Mouse (Mus musculus) layer of hippocampus, postnatal 10 days (tissue): Measurements from ENCODE around the gene Ankrd36. TPM values are rescaled to one million over a fixed set of nuclear protein-coding genes. Genes with fewer than 3 reads are reported as not detected.
"Not testable (repeated sequence)": the region's sequence is repeated elsewhere in the genome, so short reads cannot be mapped to it uniquely, and the experiment has no call there.

Experiments
- DNase-seq, 2 experiments: peaks; one replicate each; pipeline ENCODE4 v3.0.0; 2021; ENCODE audit warnings: low spot score in 2 of 2
- total RNA-seq, 2 experiments: library from RNA; stranded (reverse); gene quantifications; 2 replicates each; pipeline ENCODE4 v1.2.3; 2021

Gene Ankrd36
- total RNA-seq, 2 experiments from 2014 or later: not detected

DNA sequence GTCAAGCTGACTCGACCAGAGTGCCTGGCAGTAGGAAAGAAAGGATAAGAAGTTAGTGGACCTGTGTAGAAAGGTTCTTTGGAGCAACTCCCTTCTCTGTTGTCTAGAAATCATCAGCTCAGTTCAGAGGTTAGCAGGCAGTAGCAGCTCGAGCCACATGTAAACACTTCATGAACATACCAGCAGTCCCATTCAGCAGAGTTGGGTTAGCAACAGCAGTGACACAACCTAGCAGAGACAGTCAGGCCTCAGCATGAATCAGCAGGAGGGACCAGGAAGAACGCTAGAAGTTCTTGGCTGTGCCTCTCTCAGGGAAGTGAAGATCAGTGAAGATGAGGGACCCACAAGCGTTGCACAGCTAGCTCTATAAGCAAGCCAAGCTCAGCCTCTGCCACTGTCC lies 24.0 kb upstream of the Ankrd36 start:
- DNase-seq: no peak

DNA sequence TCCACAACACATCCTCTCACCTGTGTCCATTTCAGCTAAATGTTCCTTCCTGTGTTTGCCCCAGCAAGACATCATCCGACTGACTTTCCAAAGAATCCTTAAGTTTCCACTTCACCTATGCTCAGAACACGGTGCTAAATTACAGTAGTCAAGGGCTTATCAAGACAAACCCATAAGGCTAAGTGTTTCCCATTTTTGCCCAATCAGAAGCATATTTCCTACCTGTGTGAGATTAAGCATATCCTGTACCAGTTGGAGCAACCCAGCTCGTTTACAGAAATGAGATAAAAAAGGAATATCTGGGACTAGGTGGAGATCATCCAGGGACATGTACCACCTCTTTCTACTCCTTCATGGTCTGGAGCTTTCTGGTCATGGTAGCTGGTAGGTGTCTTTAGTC lies 22.8 kb upstream of the Ankrd36 start:
- no peak for DNase-seq

GRCm38 (mm10) chr11:5551430-5551829 lies 18.1 kb upstream of the Ankrd36 start:
- no peak for DNase-seq

GRCm38 (mm10) chr11:5551931-5552330 lies 17.6 kb upstream of the Ankrd36 start:
- no peak for DNase-seq

- no peak for DNase-seq
These were observed 9.2 kb upstream of the Ankrd36 start for GRCm38 (mm10) chr11:5560273-5560672.

DNA sequence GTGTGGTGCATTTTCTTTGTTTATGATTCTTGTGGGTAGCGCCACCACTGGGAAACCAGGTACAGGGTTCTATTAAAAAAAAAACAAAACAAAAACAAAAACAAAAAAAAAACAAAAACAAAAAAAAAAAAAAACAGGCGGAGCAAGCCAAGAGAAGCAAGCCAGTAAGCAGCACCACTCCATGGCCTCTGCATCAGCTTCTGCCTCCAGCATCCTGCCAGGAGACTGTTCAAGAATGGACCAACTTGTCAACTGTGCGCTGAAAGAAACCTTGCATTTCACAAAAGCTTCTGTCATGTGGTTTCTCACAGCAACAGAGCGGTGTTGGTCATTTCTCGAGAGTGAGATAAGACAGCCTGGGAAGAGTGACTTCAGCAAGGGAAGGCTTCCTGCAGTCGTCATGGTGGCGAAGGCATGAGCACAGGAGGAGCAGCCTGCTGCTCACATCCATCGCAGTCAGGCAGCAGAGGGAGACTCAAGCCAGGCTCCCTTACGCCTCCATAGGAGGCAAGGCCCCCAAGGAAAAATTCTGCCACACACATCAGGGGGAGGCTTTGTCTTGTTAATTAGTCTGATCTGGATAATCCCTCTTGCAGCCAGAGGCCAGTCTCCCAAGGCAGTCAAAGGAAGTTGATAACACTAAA lies 6.7 kb upstream of the Ankrd36 start:
- peak in 1 of 2 experiments; percentile 13 for DNase-seq

DNA sequence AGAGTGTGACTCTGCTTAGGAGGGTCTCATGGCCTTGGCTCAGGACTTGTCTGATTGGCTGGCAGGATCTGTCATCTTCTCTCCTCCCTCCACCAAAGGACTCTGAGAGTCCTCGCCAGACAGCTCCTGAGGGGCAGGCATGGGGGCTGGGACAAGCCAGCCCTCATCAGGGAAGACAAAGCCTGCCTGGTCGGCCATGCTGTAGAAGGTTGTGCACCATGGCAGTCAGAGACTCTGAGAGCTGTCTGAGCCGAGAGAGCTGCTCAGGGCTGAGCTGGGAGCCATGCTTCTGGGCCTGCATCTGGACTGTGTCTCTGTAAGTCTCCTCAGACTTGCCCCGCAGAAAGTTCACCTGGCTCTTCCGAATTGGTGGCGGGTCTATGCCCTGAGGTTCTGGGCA lies 5.6 kb upstream of the Ankrd36 start:
- no peak for DNase-seq

- DNase-seq: no peak
These were observed 3.9 kb upstream of the Ankrd36 start for GRCm38 (mm10) chr11:5565596-5565995.

GRCm38 (mm10) chr11:5566506-5566905 lies 3.0 kb upstream of the Ankrd36 start:
- DNase-seq: no peak

DNA sequence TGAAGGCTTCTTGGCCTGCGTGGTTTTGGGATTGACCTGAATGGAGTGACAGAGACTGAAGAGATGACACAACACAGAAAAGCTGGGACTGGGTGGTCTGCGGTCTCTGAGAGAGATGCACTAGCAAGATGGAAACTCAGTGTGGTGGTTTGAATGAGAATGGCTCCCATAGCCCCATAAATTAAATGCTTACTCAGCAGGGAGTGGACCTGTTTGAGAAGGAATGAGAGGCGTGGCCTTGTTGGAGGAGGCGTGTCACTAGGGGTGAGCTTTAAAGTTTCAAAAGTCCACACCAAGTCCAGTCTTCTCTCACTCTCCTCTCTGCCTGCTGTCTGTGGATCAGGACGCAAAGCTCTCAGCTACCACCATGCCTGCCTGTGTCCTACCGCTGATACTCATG lies 1.8 kb upstream of the Ankrd36 start:
- no peak for DNase-seq

- no peak for DNase-seq
These were observed 1.4 kb upstream of the Ankrd36 start for GRCm38 (mm10) chr11:5568082-5568481.

- DNase-seq: no peak
These were observed 2.4 kb downstream of the Ankrd36 start for GRCm38 (mm10) chr11:5571856-5572255.

DNA sequence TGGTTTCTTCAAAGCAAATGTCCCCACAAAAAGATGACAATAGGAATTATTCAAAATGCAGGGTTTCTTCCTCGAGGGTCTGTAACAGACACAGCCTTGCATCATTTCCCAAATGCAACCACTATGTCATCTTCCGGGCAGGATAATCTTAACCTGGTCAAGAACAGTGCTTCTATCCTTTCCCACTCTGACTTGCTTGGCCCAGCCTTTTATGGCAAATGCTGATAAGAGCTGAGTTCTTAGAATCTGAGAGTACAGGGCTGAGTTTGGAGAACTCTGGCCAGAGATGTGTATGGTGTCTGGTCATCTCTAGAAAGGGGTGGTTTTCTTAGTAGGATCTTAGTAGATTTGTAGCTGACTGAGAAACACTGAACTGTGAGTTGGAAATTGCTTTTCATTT lies 4.3 kb downstream of the Ankrd36 start:
- no peak for DNase-seq

GRCm38 (mm10) chr11:5575046-5575445 lies 5.6 kb downstream of the Ankrd36 start:
- DNase-seq: no peak

GRCm38 (mm10) chr11:5592336-5592735 lies 22.9 kb downstream of the Ankrd36 start:
- DNase-seq: peak; percentile 65 to 71

DNA sequence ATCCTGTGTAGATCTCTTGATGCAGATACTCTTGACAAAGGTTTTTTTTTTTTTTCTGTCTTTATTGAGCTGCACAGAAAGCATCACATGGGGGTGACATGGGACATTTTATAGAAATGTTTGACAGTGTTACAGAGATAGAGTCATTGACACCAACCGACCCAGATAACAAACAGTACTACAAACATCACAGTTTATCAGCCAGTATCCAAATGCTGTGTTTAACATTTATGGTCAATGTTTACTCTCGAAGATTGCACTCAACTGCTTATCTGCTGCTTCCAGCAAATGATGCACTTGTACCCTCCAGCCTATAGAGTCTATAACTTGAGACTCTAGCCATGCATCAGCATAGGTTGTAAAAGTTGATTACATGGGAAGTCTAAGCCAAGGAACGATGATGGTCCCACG lies 25.9 kb downstream of the Ankrd36 start:
- DNase-seq: no peak

- DNase-seq: no peak
These were observed 26.3 kb downstream of the Ankrd36 start for GRCm38 (mm10) chr11:5595792-5596191.

DNA sequence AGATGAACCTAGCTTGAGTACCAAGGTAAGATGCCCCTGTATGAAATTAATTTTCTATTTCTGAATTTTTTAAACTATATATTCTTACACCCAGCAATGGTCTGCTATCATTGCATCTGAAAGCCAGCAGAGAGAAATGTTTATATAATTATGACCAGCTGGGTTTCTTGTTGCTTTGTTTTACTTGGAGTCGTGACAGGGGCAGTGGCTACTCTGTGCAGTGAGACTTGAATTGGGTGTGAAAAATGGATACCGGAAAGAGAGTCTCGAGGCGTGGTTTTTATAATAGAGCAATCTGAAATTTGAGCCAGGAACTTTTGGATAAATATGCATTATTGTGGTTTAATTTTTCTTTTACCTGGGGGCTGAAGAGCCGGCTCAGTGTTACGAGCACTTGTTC lies 27.3 kb downstream of the Ankrd36 start:
- DNase-seq: no peak

DNA sequence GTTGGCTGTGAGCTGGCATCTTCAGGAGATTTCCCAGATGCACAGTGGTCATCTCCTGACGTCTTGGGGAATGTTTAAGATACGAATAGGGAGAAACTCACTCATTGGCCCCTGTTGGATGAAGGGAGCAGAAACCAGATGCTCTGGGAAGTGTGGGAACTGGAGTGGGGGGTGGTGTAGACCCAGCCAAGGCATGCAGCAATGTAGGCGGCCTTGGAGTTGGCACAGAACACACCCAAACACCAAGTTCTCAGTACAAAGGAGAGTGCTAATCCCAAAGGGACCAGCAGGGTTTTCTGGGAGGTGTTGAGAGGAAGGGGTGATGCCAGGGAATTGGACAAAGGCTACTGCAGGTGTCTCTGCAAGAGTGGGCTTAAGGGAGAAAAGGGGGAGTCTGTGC lies 35.9 kb downstream of the Ankrd36 start:
- DNase-seq: no peak

- not testable (repeated sequence) for DNase-seq
These were observed 42.4 kb downstream of the Ankrd36 start for GRCm38 (mm10) chr11:5611918-5612317.

DNA sequence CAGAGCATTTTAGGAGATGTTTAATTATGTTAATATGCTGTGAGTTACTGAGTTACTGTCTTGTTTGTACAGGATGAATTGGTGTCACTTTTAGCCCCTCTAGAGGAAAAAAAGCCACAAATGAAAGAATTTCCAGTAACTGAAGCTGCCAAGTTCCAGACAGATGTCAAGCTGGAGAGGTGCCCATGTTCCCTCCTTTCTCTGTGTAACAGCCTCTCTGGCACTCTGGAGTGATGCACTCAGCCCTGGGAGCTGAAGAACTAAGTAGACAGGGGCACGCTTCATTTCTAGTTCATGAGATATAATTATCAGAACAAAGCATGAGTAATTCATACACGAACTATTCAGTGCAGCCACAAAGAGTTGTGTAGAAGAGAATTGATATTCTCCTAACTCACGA lies 45.0 kb downstream of the Ankrd36 start:
- peak; percentile 53 to 54 for DNase-seq

DNA sequence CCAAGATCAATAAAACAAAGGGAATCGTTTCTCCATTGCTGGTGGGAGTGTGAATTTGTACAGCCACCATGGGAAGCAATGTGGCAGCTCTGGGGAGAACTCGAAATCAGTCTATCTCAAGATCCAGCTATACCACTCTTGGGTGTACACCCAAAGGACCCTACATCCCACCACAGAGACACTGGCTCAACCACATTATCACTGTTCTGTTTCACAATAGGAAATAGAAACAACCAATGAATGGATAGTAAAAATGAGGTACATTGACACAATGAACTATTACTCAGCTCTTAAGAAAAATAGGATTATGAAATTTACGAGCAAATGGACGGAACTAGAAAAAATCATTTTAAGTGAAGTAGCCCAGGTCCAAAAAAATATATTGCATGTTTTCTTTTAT lies 55.6 kb downstream of the Ankrd36 start:
- DNase-seq: no peak

DNA sequence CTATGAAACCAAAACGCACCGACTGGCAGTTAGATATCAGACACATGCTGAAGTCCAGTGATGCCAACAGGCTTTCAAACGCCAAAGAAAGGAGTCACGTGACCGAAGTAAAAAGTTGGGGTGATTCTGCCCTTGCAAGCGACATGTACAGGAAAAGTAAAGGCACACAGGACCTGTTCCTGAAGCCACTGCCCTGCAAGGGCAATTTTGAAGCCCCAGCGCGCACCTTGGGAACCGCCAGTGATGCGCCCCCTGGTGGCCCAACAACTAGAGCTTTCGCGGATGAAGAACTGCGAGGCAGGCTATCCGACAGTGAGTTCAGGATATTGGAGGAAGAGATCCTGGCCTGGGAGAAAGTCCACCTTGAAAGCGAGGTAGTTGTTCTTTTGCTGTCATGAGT lies 59.5 kb downstream of the Ankrd36 start:
- DNase-seq: peak; percentile 65 to 72

- no peak for DNase-seq
These were observed 73.6 kb downstream of the Ankrd36 start for GRCm38 (mm10) chr11:5643085-5643484.
